10 mouse cellular contexts compared by ENCODE assay signal in genomic region chr11:83927097-83927496, GRCm38 (mm10). TPM values are rescaled to one million over a fixed set of nuclear protein-coding genes. Genes with fewer than 3 reads are reported as not detected.
DNase-seq lines count a peak whose midpoint lies in the region; ATAC-seq and TF ChIP-seq lines count a peak whose summit lies in the region.
"Had no signal": no experiment of that assay in that cellular context is flagged by ENCODE, and none has a peak within 500 bp of the region (broad histone marks: within the 10 kb centered on the region; RNA-seq: fewer than 3 reads in every experiment).

No protein-coding gene starts in this region.

- TF ChIP-seq CTCF in lung, adult 2 months (IDR thresholded peaks at IDR 0.05; ENCODE audit: insufficient read depth, low read length), result peak; percentile 66

- ATAC-seq in monocyte, adult 5-6 weeks (replicated peaks; ENCODE audit: insufficient number of reproducible peaks, low FRiP score, low TSS enrichment, poor library complexity, severe bottlenecking), result 0 out of 2 replicates have a peak, but pooled peaks have one; percentile 59

- no peaks in the 10 kb centered on the region for H3K4me1 ChIP-seq in lung, adult 2 months (ENCODE audit: control insufficient read depth, insufficient read depth, low read length)
- H3K4me1 ChIP-seq: heart, embryonic 10.5 days had no signal

- H3K4me3 ChIP-seq in lung, adult 2 months (replicated peaks; ENCODE audit: extremely low read depth, low read depth, low read length), result no peak overlapping the region
- H3K4me3 ChIP-seq: heart, embryonic 10.5 days; liver, embryonic 15.5 days had no signal

- DNase-seq in adrenal gland, postnatal 10 days, result peak; percentile 36
- DNase-seq in adrenal gland, adult 8-10 months, result no peak
- DNase-seq in lung, adult 2 months, result no peak
- DNase-seq in lung, postnatal 10 days, result no peak
- peak; percentile 21 for DNase-seq in c-Kit-negative CD71-positive TER-119-positive erythroid progenitor cells, embryonic 14.5 days (ENCODE audit: low read depth, low spot score)
- no peak for DNase-seq in cerebellum, postnatal 36 days
- DNase-seq in gastrocnemius, postnatal 10 days, result no peak

- TF ChIP-seq POLR2A in lung, adult 2 months (IDR thresholded peaks at IDR 0.05; ENCODE audit: borderline replicate concordance, extremely low read depth, low read depth, low read length), result no peak

- WGBS in lung, adult 2 months, result 64% methylated on average over 3 of the region's 3 CpGs

RNA-seq across cellular contexts. Expression of gene Ddx52, which starts 14.8 kb away (rescaled TPM):
- total RNA-seq in adrenal gland, postnatal 10 days (2021), result 10 to 100 TPM; 18.3 to 18.6 TPM
- total RNA-seq in adrenal gland, adult 8-10 months (2022), result 10 to 100 TPM; 18.8 to 26.6 (median 26.0) TPM
- 2.7 and 4.9 TPM in 2 replicates for polyA plus RNA-seq in lung, adult 2 months (2012; rRNA removed)
- 69.7 to 99.0 TPM (median 93.0 TPM) in 3 replicates for total RNA-seq in monocyte, adult 5-6 weeks (2017)
- total RNA-seq in gastrocnemius, postnatal 10 days (2021), result 10 to 100 TPM; 11.0 to 12.4 TPM

RNA-seq across cellular contexts. Expression of gene Synrg, which starts 37.1 kb away (rescaled TPM):
- total RNA-seq in adrenal gland, postnatal 10 days (2021), result 10 to 100 TPM; 31.3 to 36.1 TPM
- 10 to 100 TPM; 49.3 to 73.8 (median 63.4) TPM for total RNA-seq in adrenal gland, adult 8-10 months (2022)
- 20.6 and 30.5 TPM in 2 replicates for polyA plus RNA-seq in lung, adult 2 months (2012; rRNA removed)
- 18.2 to 41.1 TPM (median 27.7 TPM) in 3 replicates for total RNA-seq in monocyte, adult 5-6 weeks (2017)
- total RNA-seq in gastrocnemius, postnatal 10 days (2021), result 10 to 100 TPM; 32.1 to 41.5 TPM

Comparison
In these comparisons a context has a peak if more than half of its experiments do, and no peak if none do; other contexts are left out.
1. DNase-seq: peak in adrenal gland, postnatal 10 days (single experiment) and c-Kit-negative CD71-positive TER-119-positive erythroid progenitor cells, embryonic 14.5 days (single experiment); none in adrenal gland, adult 8-10 months (single experiment), lung, adult 2 months (single experiment), lung, postnatal 10 days (single experiment), cerebellum, postnatal 36 days (0 of 2) and gastrocnemius, postnatal 10 days (single experiment).